Mouse (Mus musculus) large intestine, adult 2 months (tissue): ENCODE data around the gene Ppp3ca. TPM values are rescaled to one million over a fixed set of nuclear protein-coding genes. Genes with fewer than 3 reads are reported as not detected.
"Not testable (repeated sequence)": the region's sequence is repeated elsewhere in the genome, so short reads cannot be mapped to it uniquely, and the experiment has no call there.

ENCODE experiments used
- DNase-seq: peaks from one replicate; pipeline ENCODE4 v3.0.0-alpha.2; 2012; ENCODE audit warnings: low read depth, low spot score
- WGBS: fragments of 180-500 bp; shearing (Covaris S2); methylation state at CpG from one replicate; pipeline ENCODE4 v1.1.7; 2018; 5-methylcytosine and 5-hydroxymethylcytosine counted together
- polyA plus RNA-seq: library from polyadenylated mRNA; depleted of rRNA; stranded (reverse); fragments of >200 nt; gene quantifications from 2 replicates; pipeline ENCODE4 v1.2.3, GENCODE M21; 2012

Gene Ppp3ca
- polyA plus RNA-seq, 1 experiment = 8.4 TPM

GRCm38 (mm10) chr3:136684191-136684958 lies 14.5 kb downstream of the Ppp3ca start:
- 61% methylated on average over 15 of the region's 15 CpGs for WGBS
- DNase-seq = no peak

- WGBS = 92% methylated on average over 8 of the region's 8 CpGs
- no peak for DNase-seq
These were observed 16.5 kb downstream of the Ppp3ca start for GRCm38 (mm10) chr3:136686429-136686828.

GRCm38 (mm10) chr3:136688101-136688586 lies 18.2 kb downstream of the Ppp3ca start:
- WGBS = 78% methylated on average over 9 of the region's 9 CpGs
- no peak for DNase-seq

- no peak for DNase-seq
- 91% methylated on average over 7 of the region's 7 CpGs for WGBS
These were observed 20.0 kb downstream of the Ppp3ca start for GRCm38 (mm10) chr3:136689793-136690543.

GRCm38 (mm10) chr3:136691984-136692383 lies 22.1 kb downstream of the Ppp3ca start:
- no peak for DNase-seq
- 81% methylated on average over 7 of the region's 7 CpGs for WGBS

- no peak for DNase-seq
- 92% methylated on average over 1 of the region's 1 CpGs for WGBS
These were observed 23.6 kb downstream of the Ppp3ca start for GRCm38 (mm10) chr3:136693547-136693946.

GRCm38 (mm10) chr3:136697626-136698191 lies 27.8 kb downstream of the Ppp3ca start:
- DNase-seq = no peak

GRCm38 (mm10) chr3:136699711-136700110 lies 29.8 kb downstream of the Ppp3ca start:
- DNase-seq = not testable (repeated sequence)

More at GRCm38 (mm10) chr3:136697626-136698191, 27.8 kb downstream of the Ppp3ca start:
- 64% methylated on average over 3 of the region's 3 CpGs for WGBS

GRCm38 (mm10) chr3:136700447-136701009 lies 30.6 kb downstream of the Ppp3ca start:
- no peak for DNase-seq
- 53% methylated on average over 11 of the region's 11 CpGs for WGBS

GRCm38 (mm10) chr3:136702861-136703260 lies 32.9 kb downstream of the Ppp3ca start:
- DNase-seq = no peak
- 93% methylated on average over 2 of the region's 2 CpGs for WGBS

- 35% methylated on average over 12 of the region's 12 CpGs for WGBS
- peak; percentile 32 for DNase-seq
These were observed 34.8 kb downstream of the Ppp3ca start for GRCm38 (mm10) chr3:136704515-136705247.

- DNase-seq = no peak
- 81% methylated on average over 4 of the region's 4 CpGs for WGBS
These were observed 36.1 kb downstream of the Ppp3ca start for GRCm38 (mm10) chr3:136706048-136706447.

GRCm38 (mm10) chr3:136706771-136707170 lies 36.8 kb downstream of the Ppp3ca start:
- 85% methylated on average over 7 of the region's 7 CpGs for WGBS
- DNase-seq = no peak

- WGBS = 57% methylated on average over 3 of the region's 3 CpGs
- DNase-seq = no peak
These were observed 37.5 kb downstream of the Ppp3ca start for GRCm38 (mm10) chr3:136707222-136708019.

GRCm38 (mm10) chr3:136708230-136708629 lies 38.3 kb downstream of the Ppp3ca start:
- DNase-seq = no peak
- 26% methylated on average over 1 of the region's 1 CpGs for WGBS

- 52% methylated on average over 10 of the region's 10 CpGs for WGBS
- DNase-seq = no peak
These were observed 40.5 kb downstream of the Ppp3ca start for GRCm38 (mm10) chr3:136710310-136710906.

GRCm38 (mm10) chr3:136714307-136715039 lies 44.5 kb downstream of the Ppp3ca start:
- 96% methylated on average over 4 of the region's 4 CpGs for WGBS
- DNase-seq = no peak

GRCm38 (mm10) chr3:136716247-136716646 lies 46.3 kb downstream of the Ppp3ca start:
- WGBS = 90% methylated on average over 6 of the region's 6 CpGs
- DNase-seq = no peak
